Mouse (Mus musculus) liver, embryonic 14.5 days (tissue): ENCODE measurements around the gene Chil1. TPM values are rescaled to one million over a fixed set of nuclear protein-coding genes. Genes with fewer than 3 reads are reported as not detected.

ENCODE experiments used
- ATAC-seq: fragments of 200-750 bp; cut with Nextera tagmentation; 2 replicates; pipeline ENCODE4 v1.8.0; 2017; ENCODE audit warnings: moderate number of reproducible peaks, mild to moderate bottlenecking, moderate library complexity; ENCODE audit not compliant: insufficient read depth
- DNase-seq, 3 experiments: peaks; one replicate each; pipeline ENCODE4 v3.0.0-alpha.2; 2012 to 2013; ENCODE audit warnings: low read depth in 3 of 3, low spot score in 3 of 3
- H3K27ac ChIP-seq: fragments of 300-500 bp; sonication (generic); 2 replicates; pipeline ENCODE4 v1.5.1; 2014; ENCODE audit warnings: moderate library complexity, mild to moderate bottlenecking, control low read depth, inconsistent platforms
- H3K27me3 ChIP-seq: fragments of 300-500 bp; sonication (generic); 2 replicates; pipeline ENCODE4 v1.6.1; 2014; ENCODE audit warnings: mild to moderate bottlenecking, low read length, moderate library complexity; ENCODE audit not compliant: control insufficient read depth, insufficient read depth
- H3K36me3 ChIP-seq: fragments of 300-500 bp; sonication (generic); replicated peaks from 2 replicates; pipeline ENCODE4 v1.6.1; 2014; ENCODE audit warnings: low read depth; ENCODE audit not compliant: control insufficient read depth, insufficient read depth
- H3K4me1 ChIP-seq, 2 experiments: fragments of 200-500 bp in 1 of 2; fragments of 300-500 bp in 1 of 2; sonication (generic) in 1 of 2; replicated peaks; 2 replicates each; pipeline ENCODE4 v1.6.1; 2012 to 2014; ENCODE audit warnings: antibody characterized with exemption in 1 of 2, inconsistent platforms in 1 of 2, low read length in 1 of 2; ENCODE audit not compliant: control insufficient read depth in 2 of 2, insufficient read depth in 2 of 2
- H3K4me2 ChIP-seq: fragments of 300-500 bp; sonication (generic); 2 replicates; pipeline ENCODE4 v1.6.1; 2014; ENCODE audit warnings: low read depth, mild to moderate bottlenecking, control low read depth, moderate library complexity
- H3K4me3 ChIP-seq, 2 experiments: fragments of 200-500 bp in 1 of 2; fragments of 300-500 bp in 1 of 2; sonication (generic) in 1 of 2; 2 replicates each; pipeline ENCODE4 v1.5.1; 2012 to 2014; ENCODE audit warnings: low read depth in 2 of 2, low read length in 2 of 2, mild to moderate bottlenecking in 2 of 2, control low read depth in 1 of 2, inconsistent platforms in 1 of 2, moderate library complexity in 1 of 2; ENCODE audit not compliant: insufficient read depth in 1 of 2
- H3K9ac ChIP-seq: fragments of 300-500 bp; sonication (generic); replicated peaks from 2 replicates; pipeline ENCODE4 v1.6.1; 2014; ENCODE audit warnings: mild to moderate bottlenecking, control low read depth, moderate library complexity
- H3K9me3 ChIP-seq: fragments of 300-500 bp; sonication (generic); 2 replicates; pipeline ENCODE4 v1.6.1; 2016; ENCODE audit warnings: low read length, mixed read lengths; ENCODE audit not compliant: control insufficient read depth
- CTCF ChIP-seq: IDR thresholded peaks from 2 replicates; pipeline ENCODE4 v1.5.1; 2016; ENCODE audit warnings: antibody characterized with exemption, low read depth, control low read depth
- EP300 ChIP-seq: IDR thresholded peaks from 2 replicates; pipeline ENCODE4 v1.6.1; 2016; ENCODE audit warnings: antibody characterized with exemption, low read depth
- WGBS: fragments of 180-500 bp; shearing (Covaris S2); extraction: QIAGEN DNeasy Blood & Tissue Kit; methylation state at CpG from one replicate; pipeline ENCODE4 v1.1.7; 2014; ENCODE audit not compliant: insufficient replicate concordance; 5-methylcytosine and 5-hydroxymethylcytosine counted together
- polyA plus RNA-seq, 2 experiments: library from polyadenylated mRNA; depleted of rRNA in 1 of 2; stranded (reverse) in 1 of 2; unstranded in 1 of 2; fragments of >200 nt; fragmentation: Nextera tagmentation in 1 of 2; extraction: Ambion mirVana in 1 of 2; gene quantifications; 2 replicates each; pipeline versions ENCODE4 v1.2.1 to v1.2.3; 2012 to 2014

The Chil1 gene
- polyA plus RNA-seq, 2 experiments: 1.3 to 3.7 TPM

DNA sequence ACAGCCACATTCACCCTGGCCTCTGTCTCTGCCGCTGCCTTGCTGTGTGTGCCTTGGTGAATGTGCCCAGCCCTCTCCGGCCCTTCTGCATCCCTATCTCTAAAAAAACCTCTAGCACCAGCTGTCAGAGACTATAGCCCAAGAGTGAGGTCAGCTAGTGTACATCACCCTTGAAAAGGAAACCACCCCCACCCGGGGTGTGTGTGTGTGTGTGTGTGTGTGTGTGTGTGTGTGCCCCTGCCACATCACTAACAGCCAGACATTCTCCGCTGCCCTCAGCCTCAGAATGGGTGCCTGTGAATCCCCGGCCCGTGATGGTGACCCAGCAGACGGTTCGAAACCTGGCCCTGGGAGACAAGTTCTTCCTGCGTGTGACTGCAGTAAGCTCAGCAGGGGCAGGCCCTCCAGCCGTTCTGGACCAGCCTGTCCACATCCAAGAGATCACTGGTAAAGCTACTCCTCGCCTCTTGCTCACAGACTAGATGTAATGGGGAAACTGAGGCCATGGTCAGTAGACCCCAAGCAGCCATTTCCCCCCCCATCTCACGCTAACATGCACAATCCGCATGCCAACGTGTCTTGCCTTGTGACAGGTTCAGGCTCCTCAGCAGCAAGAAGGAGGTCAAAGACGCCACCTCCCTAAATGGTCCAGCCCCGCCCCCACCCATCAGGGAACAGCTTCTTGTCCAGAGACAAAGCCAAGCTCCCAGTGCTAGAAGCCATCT lies 12.5 kb downstream of the Chil1 start:
- Histone ChIP-seq H3K36me3 (no peaks in the 10 kb centered on the region), H3K4me3 (no peak overlapping the region), H3K27me3 (no peaks in the 10 kb centered on the region; the same call in none of the 2 replicates), H3K4me2 (no peak overlapping the region), H3K9me3 (no peaks in the 10 kb centered on the region), H3K27ac (no peak overlapping the region), H3K4me1 (peaks cover 0 to 4% of the 10 kb centered on the region in 2 experiments; a peak in 1 of 4 replicates), H3K9ac (no peak overlapping the region)
- no peak for DNase-seq
- ATAC-seq: no peak
- WGBS: 67% methylated on average over 16 of the region's 16 CpGs
- TF ChIP-seq CTCF: no peak
- TF ChIP-seq EP300: no peak

DNA sequence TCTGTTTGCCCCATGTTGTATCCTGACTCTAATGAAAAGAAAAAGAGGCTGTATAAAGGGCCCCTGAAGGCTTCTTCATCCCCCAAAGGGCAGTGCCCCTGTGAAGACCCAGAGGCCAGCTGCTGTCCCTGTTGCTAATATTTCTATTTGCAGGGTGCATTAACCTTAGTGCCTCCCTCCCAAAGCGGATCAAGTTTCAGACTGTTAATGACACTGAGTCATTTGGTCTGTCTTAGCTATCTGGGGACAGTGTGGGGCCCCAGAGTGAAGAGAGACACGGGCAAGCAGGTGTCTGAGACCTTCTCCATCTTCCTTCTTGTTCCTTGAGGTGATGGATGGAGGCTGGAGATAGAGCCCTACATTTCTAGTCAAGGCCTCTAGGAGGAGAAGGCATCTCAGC lies 13.1 kb downstream of the Chil1 start:
- TF ChIP-seq EP300: no peak
- TF ChIP-seq CTCF: no peak
- Histone ChIP-seq H3K9me3 (no peaks in the 10 kb centered on the region), H3K9ac (no peak overlapping the region), H3K36me3 (no peaks in the 10 kb centered on the region), H3K27me3 (no peaks in the 10 kb centered on the region; the same call in 1 of the 2 replicates), H3K4me3 (no peak overlapping the region), H3K4me1 (peaks cover 0 to 4% of the 10 kb centered on the region in 2 experiments; a peak in 1 of 4 replicates), H3K27ac (no peak overlapping the region), H3K4me2 (no peak overlapping the region)
- 30% methylated on average over 2 of the region's 2 CpGs for WGBS
- no peak for ATAC-seq
- DNase-seq: no peak

DNA sequence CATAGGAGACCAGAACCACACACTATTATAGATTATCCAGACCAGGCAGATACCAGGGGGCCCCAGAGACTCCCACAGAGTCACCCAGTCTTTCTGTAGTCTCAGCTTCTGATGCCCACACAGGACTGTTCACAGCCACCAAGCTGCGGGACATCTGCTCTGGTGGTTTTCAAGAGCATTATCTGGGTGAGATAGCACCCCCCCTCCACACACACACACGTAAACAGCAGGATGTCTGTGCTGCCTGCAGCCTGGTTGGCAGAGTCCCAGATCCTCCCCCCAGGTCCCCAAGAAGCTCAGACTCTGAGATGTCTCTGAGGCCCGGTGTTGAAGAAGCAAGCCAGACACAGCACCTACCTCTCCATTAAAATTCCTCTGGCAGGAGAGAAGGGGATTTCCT lies 13.6 kb downstream of the Chil1 start:
- no peaks in the 10 kb centered on the region for H3K9me3 ChIP-seq
- H3K4me2 ChIP-seq: no peak overlapping the region
- DNase-seq (no peak), ATAC-seq (0 out of 2 replicates have a peak, but pooled peaks have one; percentile 18)
- H3K9ac ChIP-seq: no peak overlapping the region
- 15% methylated on average over 3 of the region's 3 CpGs for WGBS
- TF ChIP-seq CTCF: no peak
- no peak for TF ChIP-seq EP300
- H3K36me3 ChIP-seq: no peaks in the 10 kb centered on the region
- no peak overlapping the region for H3K4me3 ChIP-seq
- no peaks in the 10 kb centered on the region; the same call in 1 of the 2 replicates for H3K27me3 ChIP-seq
- H3K4me1 ChIP-seq: peaks cover 0 to 4% of the 10 kb centered on the region in 2 experiments; a peak in 1 of 4 replicates
- no peak overlapping the region for H3K27ac ChIP-seq

DNA sequence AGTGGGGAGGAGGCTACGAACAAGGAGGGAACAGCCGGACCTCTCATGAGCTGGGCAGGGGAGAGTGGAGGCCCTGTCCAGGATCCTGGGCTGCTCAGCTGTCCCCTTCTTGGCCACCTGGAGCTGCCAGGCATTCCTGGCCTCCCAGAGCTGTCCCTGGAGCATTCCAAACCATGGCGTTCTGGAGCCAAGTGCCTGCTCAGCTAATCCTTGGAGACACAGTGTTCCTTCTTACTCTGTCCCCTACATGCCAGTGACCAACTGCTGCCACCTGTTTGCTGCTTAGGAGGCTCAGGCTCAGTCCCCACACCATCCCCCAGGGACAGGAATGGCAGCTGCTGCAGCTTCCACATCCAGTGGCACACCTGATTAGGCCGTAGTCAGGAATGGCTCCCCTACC lies 14.0 kb downstream of the Chil1 start:
- 57% methylated on average over 4 of the region's 4 CpGs for WGBS
- Histone ChIP-seq H3K27ac (no peak overlapping the region), H3K27me3 (no peaks in the 10 kb centered on the region; the same call in 1 of the 2 replicates), H3K36me3 (no peaks in the 10 kb centered on the region), H3K4me2 (no peak overlapping the region), H3K9ac (no peak overlapping the region), H3K4me3 (no peak overlapping the region), H3K4me1 (peaks cover 0 to 4% of the 10 kb centered on the region in 2 experiments; a peak in 1 of 4 replicates), H3K9me3 (no peaks in the 10 kb centered on the region)
- no peak for TF ChIP-seq CTCF
- no peak for ATAC-seq
- no peak for DNase-seq

DNA sequence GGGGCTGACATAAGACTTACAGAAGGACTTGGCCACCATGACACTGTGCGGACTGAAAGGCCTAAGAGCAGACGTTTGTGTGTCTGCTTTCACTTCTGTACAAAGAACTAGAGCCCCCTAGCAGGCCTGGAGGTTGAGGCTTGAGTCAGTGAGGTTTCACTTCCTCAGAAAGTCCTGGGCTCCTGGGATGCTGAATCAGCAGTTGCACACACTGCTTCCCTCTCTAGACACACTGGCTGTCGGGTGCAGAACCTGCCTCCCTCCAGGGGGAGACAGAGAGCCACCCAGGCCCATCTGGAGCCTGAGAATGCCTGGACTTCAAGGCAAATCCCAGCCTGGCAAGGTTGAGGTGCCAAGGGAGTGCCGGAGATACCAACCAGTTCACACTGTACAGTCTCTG lies 14.4 kb downstream of the Chil1 start:
- TF ChIP-seq CTCF (peak; percentile 91), EP300 (no peak)
- H3K4me3 ChIP-seq: no peak overlapping the region
- no peaks in the 10 kb centered on the region; the same call in 1 of the 2 replicates for H3K27me3 ChIP-seq
- H3K36me3 ChIP-seq: no peaks in the 10 kb centered on the region
- DNase-seq: peak in 1 of 3 experiments; percentile 54
- H3K4me2 ChIP-seq: no peak overlapping the region
- H3K27ac ChIP-seq: no peak overlapping the region
- ATAC-seq: peak; percentile 45; the same call in 1 of the 2 replicates
- WGBS: 33% methylated on average over 4 of the region's 4 CpGs
- peaks cover 0 to 4% of the 10 kb centered on the region in 2 experiments; a peak in 1 of 4 replicates for H3K4me1 ChIP-seq
- H3K9me3 ChIP-seq: no peaks in the 10 kb centered on the region
- H3K9ac ChIP-seq: no peak overlapping the region
